Mouse (Mus musculus) brain, adult 2 months (tissue): ENCODE results near the gene Synpo2l.

Source experiments
- DNase-seq: peaks from one replicate; pipeline ENCODE4 v3.0.0; 2011; ENCODE audit warnings: low read depth, low spot score

The Synpo2l gene

DNA sequence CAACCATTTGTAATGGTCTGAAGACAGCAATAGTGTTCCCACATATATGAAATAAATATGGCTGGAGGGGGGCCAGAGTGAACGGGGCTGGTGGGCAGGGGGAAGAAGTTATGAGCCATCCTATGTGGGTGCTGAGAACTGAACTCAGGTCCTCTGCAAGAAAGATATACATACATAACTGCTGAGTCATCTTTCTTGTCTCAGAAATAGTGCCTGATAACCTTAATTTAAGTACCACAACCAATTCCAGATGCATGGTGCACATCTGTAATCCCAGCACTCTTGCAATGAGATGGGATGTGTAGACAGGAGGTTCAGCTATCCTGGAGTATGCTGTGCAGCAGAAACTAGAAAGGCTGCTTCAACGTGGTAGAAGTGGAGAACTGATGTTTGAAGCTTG, 13.6 kb upstream of the Synpo2l start:
- no peak for DNase-seq

DNA sequence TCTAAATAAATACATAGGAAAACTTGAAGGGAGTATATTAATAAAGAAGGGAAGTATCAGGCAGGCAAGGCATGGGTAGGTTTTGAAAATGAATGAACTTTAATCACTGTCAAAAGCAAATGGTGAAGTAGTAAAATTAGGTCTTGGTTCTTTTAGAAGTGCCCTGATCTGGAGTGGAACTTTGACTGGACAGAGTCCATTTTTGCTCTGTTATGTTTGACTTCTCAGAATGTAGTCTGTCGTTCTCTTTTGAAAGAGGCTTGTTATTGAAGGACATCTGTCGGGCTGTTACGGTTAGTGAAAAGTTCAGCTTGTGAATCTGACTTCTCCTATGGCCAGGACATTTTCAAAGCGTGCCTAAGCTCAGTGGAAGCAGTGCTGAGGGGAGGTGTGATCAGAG, 9.8 kb upstream of the Synpo2l start:
- no peak for DNase-seq

DNA sequence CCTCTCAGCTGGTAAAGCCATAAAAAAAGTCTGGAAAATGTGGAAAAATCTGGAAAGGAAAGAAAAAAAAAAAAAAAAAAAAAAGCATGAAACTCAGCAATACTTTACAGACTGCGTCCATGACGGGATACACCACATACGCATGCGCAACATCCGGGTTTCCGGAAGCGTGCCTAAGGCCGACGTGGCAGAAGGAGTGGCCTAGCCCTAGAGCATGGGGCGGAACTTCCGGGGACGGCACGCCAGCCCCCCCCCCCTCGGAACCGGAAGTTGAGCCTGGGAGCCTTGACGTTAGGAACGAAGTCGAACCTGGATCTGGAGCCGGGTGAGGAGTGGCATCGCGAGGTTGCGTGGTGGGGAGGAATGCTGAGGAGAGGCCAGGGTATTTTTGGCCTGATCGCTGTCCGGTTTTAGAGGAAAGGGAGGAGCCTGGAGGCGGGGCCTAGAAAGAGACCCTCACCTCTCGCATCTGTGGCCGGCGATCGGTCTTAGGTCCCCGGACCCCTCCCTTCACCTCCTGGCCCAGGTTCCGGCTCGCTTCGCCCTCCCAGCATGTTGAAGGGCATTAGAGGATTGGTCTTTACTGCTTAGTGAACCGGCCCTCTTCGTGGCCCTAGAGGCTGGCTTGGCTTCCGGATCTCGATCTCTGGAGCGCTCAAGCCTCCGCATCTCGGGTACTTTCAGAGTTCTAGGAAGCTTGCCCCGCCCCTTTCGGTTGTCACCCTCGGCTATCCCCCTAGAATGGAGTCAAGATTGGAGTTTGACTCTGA, 6.1 kb upstream of the Synpo2l start, which contains the start of gene Sec24c:
Gene Sec24c, plus strand, starts transcription at position 245 of the 770 bp plus-strand sequence.
- peak; percentile 100 for DNase-seq

DNA sequence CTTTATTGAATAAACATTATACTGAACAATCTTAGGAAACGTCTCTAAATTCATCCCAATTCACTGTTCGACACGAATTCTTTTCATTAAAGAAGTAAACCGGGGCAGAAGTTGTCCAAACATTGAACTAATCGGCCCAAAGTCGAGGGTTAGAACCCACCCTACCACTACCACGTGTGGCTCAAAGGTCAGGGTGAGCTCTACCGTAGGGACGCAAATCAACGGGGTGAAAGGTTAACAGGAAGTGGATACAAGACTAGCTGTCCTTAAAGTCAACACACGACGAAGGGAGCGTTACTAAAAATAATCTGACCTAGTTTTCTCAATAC, 5.5 kb upstream of the Synpo2l start:
- no peak for DNase-seq

DNA sequence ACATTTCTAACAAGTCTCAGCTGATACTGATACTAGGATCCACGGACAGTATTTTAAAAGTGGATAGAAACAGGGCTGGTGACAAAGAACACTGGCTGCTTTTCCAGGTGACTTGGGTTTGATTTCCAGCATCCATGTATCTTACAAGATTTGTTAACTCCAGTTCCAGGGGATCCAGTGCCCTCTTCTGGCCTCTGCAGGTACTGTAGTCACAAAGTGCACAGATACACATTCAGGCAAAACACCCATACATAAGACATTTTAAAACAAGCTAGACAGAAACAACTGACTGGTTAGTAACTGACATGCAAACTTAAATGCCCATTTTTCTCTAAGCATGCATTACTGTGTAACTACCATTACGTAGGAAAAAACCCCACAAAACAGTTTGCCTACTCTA, 4.8 kb upstream of the Synpo2l start:
- DNase-seq: peak; percentile 24

DNA sequence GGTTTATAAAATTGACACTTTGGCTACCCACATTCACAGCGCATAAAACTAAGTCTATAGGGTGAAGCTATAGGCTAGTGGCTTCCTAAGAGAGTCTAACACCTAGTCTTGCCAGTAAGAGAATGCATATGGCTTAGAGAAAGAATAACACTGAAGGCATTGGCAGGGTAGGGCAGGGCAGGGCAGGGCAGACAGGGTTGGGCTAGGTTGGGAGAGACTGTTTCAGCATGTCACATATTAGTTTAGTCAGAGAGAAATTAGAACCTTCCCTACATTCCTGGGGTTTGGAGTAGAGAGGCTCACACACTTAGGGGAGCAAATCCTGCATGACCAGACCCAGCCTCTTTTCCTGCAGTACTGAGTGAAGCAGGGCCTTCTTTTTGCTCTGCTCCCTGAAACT, 685 bp downstream of the Synpo2l start:
- DNase-seq: no peak

DNA sequence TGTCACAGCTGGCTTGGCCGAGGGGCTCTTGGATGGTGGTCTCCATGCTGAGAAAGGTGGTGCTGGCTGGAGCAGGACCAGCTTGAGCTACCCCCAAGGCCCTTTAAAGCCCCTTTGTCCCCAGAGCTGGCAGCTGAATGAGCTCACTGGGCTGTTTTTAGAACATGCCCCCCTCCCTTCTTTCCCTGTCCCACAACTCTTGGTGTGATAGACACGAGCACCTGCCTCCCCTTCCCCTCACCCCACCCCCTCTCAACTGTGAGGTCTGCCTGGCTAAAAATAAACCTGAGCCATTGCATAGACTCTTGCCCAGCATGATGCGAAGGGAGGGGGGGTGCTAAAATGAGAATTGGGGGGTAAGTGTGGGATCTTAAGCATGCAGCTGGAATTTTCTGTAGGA, 3.7 kb downstream of the Synpo2l start:
- no peak for DNase-seq

DNA sequence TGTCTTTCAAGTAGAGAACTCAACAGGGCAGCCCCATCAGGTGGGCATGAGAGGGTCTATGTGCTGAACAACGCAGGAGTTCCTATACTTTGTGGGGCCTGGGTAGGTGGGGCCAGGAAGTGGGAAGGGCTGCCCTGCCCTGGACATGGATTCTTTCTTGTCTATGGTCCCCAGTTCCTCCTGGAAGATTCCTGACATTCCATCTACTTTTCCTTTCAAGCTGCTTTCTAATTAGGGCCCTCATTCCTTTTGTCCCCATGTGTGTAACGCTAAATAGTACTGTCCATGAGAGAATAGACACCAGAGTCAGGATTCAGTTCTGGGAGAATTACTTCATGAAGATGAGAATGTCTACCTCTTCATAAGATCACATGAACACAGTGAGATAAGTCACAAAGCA, 4.6 kb downstream of the Synpo2l start:
- DNase-seq: no peak

DNA sequence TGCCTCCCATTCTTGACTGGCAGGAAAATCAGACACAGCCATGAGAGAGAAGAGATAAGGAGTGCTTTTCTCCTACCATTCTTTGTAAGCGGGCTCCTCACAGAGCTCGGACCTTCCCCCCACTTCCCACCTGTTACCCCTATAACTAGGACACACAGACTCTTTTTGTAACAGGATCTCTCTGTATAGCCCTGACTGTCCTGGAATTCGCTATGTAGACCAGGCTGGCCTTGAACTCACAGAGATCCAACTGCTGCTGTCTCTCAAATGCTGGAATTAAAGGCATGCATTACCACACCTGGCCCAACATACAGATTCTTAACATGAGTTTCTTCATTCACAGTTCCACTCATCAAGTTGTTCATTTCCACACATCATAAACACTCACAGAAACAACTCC, 5.4 kb downstream of the Synpo2l start:
- DNase-seq: no peak

DNA sequence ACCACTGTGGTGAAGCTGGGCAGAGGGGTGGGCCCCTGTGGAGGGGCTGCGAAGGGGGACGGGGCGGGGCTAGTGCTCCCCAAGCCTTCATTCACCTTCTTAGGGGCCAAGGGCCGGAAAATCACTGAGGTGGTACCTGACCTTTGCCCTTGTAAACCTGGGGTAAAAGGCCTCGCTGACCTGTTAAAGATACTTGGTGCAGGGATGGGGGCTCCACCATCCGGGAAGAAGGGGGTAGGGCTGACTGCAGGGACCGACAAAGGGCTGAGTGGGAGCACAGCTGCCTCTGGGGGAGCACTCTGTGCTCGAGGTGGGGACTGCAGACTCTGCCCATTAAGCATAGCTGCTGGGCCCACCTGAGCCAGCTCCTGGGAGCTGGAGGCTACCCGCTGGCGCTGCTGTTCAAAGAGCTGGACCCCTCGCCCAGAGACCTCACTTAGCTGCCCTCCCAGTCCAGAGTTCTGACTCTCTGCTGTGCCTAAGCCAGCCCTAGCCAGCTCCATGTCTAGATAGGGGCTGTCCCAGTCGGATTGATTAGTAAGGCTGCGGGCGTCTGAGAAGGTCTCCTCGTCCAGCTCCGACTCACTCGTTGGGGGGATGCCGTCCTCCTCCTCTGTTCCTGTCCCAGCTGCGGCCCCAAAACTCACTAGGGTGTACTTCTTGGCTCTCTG, 6.4 kb downstream of the Synpo2l start:
- peak; percentile 38 for DNase-seq

DNA sequence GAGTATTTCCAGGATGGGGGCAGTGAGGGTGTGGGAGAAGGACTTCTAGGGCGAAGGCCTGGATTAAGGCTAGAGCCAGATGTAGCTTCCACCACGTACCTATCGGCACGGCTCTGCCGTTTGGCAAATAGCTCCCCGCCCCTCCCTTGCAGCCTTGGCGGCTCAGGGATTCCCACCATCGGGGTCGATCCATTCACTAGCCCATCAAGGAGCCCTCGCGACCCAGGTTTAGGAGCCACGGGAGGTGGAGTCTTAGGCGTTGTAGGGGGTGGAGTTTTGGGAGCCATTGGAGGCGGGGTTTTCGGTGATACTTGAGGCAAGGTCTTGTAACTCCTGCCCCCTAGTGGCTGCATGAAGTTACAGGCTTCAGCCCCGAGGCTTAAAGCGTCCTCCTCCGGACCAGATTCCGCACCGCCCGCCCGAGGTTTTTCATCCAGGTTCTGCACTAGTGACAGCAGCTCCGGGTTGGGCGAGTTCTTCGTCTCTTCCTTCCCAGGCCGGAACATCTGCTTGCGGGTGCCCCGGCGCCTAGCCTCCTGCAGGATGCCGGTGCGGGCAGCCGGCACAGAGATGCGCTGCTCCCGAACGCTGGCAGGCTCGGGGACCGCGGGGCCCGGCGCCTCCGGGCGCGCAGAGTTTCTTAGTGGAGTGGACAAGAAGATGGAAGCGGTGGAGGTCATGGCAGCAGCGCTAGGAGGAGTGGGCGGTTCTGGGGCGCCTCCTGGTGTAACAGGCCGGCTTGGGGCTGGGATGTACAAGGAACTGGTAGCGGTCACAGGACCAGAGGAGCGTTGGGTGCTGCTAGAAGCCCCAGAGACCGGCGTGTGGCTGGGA, 7.1 kb downstream of the Synpo2l start:
- DNase-seq: peak; percentile 99

DNA sequence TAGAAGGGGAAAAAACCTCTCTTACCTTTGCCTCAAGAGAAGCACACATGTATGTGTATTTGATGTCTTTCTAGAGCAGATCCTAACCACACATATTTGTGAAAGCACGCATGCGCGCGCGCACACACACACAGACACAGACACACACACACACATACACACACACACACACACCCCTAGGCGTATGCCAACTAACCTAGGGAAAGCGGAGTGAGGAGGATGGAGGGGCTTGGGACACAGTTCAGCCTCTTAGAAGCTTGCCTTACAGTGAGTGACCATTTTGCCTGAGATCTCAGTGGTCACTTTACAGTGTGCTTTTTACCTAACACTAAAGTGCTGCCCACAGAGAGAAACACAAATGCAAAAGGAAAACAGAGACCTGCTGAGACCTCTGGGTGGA, 8.5 kb downstream of the Synpo2l start:
- no peak for DNase-seq

DNA sequence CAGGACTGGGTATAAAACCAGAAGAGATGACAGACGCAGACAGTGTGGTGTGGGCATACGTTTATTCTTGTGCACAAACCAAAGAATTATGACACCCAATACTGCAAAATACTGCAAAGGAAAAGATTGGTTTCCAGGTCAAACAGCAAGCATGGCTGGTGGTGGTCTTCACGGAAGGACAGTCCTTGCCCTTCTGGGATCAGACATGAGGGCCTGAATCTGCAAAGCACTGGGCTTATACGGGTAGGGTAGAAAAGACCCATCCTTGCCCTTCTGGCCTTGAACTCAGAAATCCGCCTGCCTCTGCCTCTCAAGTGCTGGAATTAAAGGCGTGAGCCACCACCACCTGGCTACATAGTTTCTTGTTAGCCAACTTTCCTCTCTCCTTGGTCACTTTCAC, 9.3 kb downstream of the Synpo2l start:
- no peak for DNase-seq

DNA sequence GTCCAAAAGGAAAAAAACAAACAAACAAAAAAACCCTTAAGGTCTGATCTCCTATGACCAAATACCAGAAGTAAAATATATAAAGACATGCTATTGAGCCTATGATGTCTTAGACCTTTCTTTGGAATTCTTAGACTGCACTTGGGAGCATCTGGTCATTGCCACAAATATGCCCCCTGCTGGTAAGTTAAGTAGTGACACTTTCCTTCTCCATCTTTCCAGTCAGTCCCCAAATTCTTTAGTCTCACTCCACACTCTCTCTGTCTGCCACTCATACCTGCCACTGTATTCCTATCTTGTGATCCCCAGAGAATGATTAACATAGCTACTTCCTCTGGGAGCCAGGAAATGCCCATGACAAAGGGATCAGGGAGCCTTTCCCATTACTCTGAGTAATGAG, 9.8 kb downstream of the Synpo2l start:
- peak; percentile 74 for DNase-seq

DNA sequence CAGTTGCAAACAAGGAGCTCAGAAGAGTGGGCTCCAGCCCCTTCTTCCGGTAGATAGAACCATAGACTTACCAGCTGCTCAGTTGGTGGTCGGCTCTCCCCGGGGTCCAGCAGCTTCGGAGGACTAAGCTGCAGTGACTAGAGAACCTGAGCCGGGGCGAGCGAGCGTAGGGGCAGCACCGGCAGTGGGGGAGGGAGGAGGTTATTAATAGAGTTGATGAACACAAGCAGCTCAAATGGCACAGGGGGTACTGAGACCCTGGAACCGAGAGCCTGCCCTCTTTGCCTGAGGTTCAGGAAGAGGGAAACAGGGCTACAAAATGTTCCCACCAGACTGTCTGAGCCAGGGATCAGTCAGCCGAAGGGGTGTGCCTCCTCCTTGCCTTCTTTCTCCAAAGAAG, 11.8 kb downstream of the Synpo2l start, which contains the start of gene Myoz1:
Gene Myoz1, minus strand, starts transcription at position 180 of the 400 bp plus-strand sequence.
- no peak for DNase-seq

DNA sequence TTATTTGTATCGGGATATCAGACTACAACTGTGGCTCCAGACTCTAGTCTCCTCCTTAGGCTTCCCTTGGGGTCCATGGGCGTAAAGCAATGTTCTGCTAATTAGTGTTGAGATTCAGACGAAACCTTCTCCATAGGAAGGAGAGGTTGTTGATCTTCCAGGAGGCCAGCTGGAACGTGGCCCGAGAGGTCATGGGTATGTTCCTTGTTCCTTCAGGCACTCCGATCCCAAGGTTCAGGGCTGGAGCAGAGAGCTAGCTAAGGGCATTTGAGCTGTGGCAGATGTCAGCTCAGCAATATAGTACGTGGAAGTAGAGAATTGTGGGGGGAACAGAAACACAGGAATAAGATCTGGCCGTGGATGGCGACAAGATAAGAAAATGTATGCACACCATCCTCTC, 12.4 kb downstream of the Synpo2l start:
- DNase-seq: no peak

DNA sequence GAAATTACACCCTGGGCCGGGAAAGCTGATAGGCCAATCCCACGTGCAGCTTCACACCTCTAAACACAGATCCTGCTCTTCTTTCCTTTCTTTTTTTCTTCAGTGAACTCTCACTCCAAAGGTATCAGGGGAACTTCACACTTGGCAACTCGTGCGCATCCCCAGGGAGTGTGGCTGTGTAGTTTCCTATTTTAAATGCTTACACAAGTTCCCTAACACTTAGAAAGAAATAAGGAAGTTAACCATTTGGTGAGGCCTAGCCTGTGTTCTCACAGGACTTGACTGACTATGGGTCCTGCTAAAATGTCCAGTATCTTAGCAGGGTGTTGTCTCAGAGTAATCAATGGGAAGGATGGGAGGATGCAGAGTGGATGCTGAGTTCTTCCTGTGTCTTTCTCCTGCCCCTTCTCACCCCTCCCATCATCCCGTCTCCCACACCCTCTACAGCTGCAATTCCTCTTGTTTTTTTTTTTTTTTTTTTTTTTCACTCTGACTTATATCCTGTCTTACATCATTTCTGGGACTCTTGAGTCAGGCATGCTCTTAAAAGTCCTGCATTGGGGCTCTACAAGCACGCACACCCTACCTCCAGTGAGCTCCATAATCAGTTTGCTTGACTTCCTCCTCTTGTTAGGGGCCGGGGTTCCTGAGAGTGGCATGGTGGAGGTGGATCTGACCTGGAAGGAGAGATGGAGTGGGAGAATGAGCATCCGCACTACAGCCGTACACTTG, 13.3 kb downstream of the Synpo2l start:
- DNase-seq: no peak

DNA sequence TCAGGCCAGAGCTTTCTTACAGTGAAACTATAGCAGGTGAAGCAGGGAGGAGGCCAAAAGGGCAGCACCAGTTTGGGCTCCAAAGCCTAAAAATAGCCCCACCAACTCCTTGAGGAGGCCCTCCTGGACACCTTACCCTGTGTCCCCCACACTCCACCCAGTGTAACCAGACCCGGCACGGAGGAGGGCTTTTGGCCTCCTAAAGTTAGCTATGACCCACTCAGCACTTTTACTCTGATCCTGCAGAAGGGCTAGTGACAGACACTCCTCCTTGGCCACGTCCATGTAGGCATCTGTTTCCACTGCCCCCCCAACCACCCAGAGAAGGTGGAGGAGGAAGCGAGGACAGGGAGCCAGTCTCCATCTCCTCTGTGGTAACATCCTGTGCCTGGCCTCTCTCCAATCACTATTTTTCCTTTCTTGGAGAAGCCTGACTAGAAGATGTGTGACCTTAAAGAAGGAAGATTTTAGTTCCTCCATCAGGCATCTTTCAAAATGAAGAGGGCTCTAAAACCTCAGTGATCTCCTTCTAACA, 16.4 kb downstream of the Synpo2l start:
- peak; percentile 55 for DNase-seq

DNA sequence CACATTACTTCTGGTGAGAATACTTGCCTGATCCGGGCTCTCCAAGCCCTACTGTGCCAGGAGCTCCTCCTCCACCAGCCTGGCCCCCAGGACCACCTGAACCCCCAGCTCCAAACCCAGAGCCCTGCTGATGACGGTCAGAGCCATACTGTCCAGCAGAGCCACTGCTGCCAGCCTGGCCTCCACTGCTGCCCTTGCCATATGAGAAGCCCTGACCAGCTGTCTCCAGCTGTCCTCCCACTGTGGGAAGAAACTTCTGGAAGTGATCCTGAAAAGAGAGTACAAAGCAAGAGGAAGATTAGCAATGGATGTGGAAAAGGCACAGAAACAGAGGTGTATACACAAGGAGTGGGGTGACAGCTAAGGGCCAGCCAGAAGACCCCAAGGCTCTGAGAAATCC, 17.2 kb downstream of the Synpo2l start:
- DNase-seq: no peak

DNA sequence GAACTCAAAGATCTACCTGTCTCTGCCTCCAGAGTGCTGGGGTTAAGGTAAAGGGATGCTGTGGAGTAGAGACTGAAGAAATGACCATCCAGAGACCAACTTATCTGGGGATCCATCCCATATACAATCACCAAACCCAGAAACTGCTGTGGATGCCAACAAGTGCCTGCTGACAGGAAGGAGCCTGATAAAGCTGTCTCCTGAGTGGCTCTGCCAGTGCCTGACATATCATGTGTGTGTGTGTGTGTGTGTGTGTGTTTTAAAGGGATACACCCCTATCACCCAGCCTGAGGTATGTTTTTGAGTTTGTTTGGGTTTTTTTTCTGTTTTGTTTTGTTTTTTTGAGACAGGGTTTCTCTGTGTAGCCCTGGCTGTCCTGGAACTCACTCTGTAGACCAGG, 21.8 kb downstream of the Synpo2l start:
- no peak for DNase-seq

DNA sequence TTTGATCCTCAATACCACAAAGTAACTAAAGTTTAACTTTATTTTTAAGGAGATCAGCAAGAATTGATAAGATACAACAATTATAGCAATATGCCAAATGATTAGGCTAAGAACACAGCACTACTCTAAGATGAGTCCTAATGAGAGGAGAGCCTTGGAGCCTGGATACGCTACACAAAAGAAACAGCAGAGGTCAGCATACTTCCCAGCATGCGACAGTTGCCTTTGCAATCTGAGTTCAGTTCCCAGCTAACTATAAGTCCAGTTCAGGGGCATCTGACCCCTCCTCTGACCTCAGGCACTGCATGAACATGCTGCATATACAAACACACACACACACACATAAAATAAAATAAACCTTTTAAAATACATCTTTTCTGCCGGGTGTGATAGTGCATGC, 22.6 kb downstream of the Synpo2l start:
- no peak for DNase-seq
